Mouse (Mus musculus) ovary, postnatal 10 days (tissue): ENCODE measurements around the gene Cdc42bpb.
A peak's percentile ranks its signal among the peaks of the same experiment; 100 is the strongest.

ENCODE experiments used
- DNase-seq: peaks from one replicate; pipeline ENCODE4 v3.0.0; 2022; ENCODE audit warnings: low spot score

The Cdc42bpb gene

GRCm38 (mm10) chr12:111284532-111284931 is 93.0 kb downstream of the Cdc42bpb start:
- no peak for DNase-seq

GRCm38 (mm10) chr12:111283573-111283972 is 93.9 kb downstream of the Cdc42bpb start:
- DNase-seq, result no peak

DNA sequence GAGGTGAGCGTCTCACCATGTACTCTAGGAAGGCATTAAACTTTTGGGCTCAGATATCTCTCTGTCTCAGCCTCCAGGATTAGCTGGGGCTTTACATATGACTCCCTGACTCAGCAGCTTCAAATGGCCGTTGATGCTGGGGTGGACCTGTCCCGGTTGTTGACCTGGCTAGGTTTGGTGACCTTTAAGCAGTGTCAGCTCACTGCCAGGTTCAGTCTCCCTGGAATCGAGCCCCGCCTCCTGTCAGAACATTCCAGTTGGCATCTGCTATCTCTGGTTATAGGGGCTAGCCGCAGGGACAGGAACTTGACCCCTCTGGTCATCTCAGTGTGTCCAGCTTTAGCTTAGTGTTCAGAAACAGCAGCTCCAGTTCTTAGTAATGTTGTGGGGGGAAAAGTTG is 101.1 kb downstream of the Cdc42bpb start:
- no peak for DNase-seq

- DNase-seq, result no peak
Measured at GRCm38 (mm10) chr12:111275150-111275841, 102.2 kb downstream of the Cdc42bpb start.

- DNase-seq, result no peak
Measured at GRCm38 (mm10) chr12:111274447-111275149, 102.9 kb downstream of the Cdc42bpb start.

DNA sequence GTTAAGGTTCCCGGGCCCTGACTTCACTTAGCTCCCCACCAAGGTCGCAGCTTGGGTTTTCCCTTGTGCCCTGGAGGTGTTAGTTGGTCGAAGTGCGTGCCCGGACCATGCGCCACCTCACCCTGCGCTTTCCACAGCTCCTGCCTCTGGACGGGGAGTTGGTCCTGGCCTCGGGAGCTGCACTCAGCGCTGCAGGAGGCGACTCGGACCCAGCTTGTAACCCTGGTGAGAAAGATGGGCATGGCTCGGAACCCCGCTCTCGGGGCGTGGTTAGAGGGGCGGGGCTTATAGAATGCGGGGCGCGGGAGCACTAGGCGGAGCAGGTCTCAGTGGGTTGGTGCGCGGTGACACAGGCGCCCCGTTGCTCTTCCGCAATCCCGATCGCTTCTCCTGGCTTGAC is 103.5 kb downstream of the Cdc42bpb start:
- DNase-seq, result no peak

- DNase-seq, result peak; percentile 58
Measured at GRCm38 (mm10) chr12:111272420-111272819, 105.1 kb downstream of the Cdc42bpb start.

DNA sequence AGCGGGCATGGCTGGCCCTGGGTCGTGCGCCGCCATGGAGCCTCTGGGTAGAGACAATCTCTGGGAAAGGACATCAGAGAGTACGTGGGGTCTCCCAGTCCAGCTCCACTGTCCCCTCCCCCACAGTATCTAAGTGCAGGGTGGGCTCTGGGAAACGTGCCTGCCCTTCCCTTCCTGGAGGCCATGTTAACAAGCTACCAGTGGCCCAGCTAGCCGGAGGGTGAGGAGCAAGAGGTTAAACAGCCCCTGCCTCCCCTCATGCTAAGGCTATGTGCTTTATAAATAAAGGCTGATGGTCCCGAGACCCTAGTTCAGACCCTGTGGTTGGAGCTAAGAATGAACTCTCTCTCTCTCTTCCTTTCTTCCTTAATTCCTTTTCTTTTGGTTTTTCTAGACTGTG is 105.6 kb downstream of the Cdc42bpb start:
- no peak for DNase-seq

GRCm38 (mm10) chr12:111271406-111271805 is 106.1 kb downstream of the Cdc42bpb start:
- DNase-seq, result no peak

GRCm38 (mm10) chr12:111270629-111271277 is 106.8 kb downstream of the Cdc42bpb start, which contains the start of gene Amn:
Gene Amn, plus strand, starts transcription at chr12:111271095.
- DNase-seq, result no peak

- no peak for DNase-seq
Measured at GRCm38 (mm10) chr12:111267673-111268325, 109.7 kb downstream of the Cdc42bpb start.

DNA sequence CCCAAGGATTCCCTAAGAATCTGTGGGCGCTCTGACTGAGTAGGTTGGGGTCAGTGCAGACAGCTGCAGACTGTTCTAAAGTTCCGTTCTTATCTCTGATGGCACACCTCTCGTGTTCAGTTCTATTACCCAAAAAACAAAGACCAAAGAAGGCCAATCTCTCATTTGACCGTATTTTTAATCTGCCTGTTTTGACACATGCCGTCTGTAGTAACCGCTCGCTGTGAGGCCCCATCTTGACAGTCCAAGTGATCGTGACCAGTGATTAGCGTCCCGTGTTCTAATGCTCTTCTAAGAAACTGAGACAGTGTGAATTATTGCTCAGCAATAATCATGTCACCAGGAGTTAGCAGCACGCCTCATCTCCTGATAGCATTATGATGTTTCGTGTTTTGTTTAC is 110.9 kb downstream of the Cdc42bpb start:
- DNase-seq, result no peak

GRCm38 (mm10) chr12:111265212-111265611 is 112.3 kb downstream of the Cdc42bpb start:
- no peak for DNase-seq

DNA sequence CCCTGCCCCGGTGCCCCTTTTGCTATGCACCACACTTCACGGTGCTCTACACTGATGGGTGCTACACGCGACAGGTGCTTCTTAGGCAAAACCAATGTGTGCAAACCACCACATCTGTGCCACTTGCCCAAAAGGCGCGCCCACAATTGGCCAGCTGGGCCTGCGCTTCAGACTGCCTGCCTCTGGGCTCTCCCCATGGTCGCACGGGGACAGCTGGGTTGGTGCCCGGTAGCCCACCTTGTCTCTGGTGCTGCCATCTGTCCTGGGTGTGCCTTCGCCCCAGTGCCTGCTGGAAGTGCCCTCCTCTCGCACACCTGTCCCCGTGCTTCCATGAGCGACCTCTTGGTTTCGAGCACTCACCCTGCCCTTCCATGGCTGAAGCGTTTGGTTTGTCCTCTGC is 113.9 kb downstream of the Cdc42bpb start:
- no peak for DNase-seq

DNA sequence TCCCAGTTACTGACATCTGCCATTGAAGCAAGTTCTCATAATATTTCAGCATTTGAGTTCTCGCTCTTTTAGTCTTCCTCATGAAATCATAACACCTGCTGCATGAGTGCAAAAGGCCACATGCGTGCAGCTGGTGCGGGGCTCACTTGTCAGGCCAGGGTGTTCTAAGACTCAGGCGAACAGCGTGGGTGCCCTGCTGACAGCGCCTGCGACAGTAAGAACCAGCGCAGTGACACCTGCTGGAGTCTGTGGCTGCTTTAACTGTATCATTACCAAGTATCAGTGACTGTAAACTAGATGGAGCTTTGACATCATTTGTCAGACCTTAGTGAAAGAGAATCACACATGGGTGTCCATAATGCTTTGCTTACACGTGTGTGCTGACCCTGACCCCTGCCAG is 126.3 kb downstream of the Cdc42bpb start:
- no peak for DNase-seq

DNA sequence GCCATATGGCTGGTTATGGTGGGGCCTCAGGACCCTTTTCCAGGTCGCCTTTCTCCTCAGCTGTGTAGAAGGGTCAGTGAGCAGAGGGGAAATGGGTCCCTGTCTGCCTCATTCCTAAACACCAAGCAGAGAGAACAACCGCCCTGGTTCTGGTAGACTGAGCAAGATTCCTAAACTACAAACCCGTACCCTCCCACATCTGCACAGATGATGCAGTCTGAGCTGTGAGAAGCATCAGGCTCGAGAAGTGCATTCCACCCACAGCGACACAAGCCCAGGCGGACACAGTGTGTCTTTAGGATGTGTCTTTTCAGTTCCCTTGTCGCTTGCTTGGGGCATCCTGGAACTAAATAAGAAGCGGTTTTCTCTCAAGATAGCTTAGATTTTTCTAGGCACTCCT is 127.4 kb downstream of the Cdc42bpb start:
- DNase-seq, result no peak

DNA sequence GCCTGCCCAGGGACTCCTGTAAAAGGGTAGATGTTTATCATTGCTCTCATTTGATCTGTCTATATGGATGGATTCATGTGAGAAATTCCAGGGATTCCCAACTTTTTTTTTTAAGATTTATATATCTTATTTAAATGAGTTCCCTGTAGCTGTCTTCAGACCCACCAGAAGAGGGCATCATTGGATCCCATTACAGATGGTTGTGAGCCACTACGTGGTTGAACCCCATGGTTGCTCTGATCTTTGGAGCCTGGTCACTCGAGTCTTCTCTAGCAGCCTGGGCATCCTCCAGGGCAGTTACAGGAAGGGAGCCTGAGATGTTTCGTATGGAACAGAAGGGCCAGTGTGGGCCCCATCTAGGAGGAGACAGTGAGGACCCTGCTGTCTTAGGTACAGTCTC is 128.4 kb downstream of the Cdc42bpb start:
- DNase-seq, result no peak

GRCm38 (mm10) chr12:111246808-111247464 is 130.6 kb downstream of the Cdc42bpb start:
- DNase-seq, result no peak

GRCm38 (mm10) chr12:111245070-111245469 is 132.4 kb downstream of the Cdc42bpb start:
- DNase-seq, result no peak

DNA sequence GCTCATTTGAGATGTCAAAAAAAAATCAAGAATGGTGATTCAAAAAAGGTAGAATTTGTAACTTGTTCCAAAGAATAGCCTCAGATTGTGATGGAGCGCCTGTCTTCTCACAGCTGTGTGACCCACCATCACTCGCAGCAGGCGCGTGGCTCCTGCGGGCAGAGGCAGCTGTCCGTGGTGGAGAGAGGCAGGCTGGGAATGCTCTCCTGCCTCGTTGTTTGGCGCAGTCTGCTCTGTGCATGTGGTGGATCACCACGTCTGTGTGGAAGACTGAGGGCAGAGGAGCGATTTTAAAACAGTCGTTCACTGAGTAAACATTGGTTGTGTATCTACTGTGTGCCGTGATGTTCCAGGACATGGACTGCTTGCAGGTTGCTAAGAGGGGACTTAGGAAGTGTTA is 133.8 kb downstream of the Cdc42bpb start:
- DNase-seq, result no peak
